Mouse (Mus musculus) heart, embryonic 13.5 days (tissue): ENCODE data around the gene Mkln1. TPM values are rescaled to one million over a fixed set of nuclear protein-coding genes. Genes with fewer than 3 reads are reported as not detected.

Experiments used
- ATAC-seq: fragments of 200-750 bp; cut with Nextera tagmentation; 2 replicates; pipeline ENCODE4 v1.8.0; 2017; ENCODE audit warnings: moderate TSS enrichment; ENCODE audit not compliant: insufficient number of reproducible peaks, low FRiP score, low TSS enrichment; ENCODE audit errors: extremely low read depth
- H3K27ac ChIP-seq: fragments of 300-500 bp; sonication (generic); replicated peaks from 2 replicates; pipeline ENCODE4 v1.5.1; 2015; ENCODE audit warnings: moderate library complexity, mild to moderate bottlenecking, inconsistent platforms
- H3K27me3 ChIP-seq: fragments of 300-500 bp; sonication (generic); replicated peaks from 2 replicates; pipeline ENCODE4 v1.6.1; 2015; ENCODE audit warnings: mild to moderate bottlenecking, inconsistent platforms
- H3K36me3 ChIP-seq: fragments of 300-500 bp; sonication (generic); 2 replicates; pipeline ENCODE4 v1.6.1; 2015; ENCODE audit warnings: mild to moderate bottlenecking, inconsistent platforms
- H3K4me1 ChIP-seq: fragments of 300-500 bp; sonication (generic); 2 replicates; pipeline ENCODE4 v1.6.1; 2015; ENCODE audit warnings: inconsistent platforms
- H3K4me2 ChIP-seq: fragments of 300-500 bp; sonication (generic); 2 replicates; pipeline ENCODE4 v1.6.1; 2015; ENCODE audit warnings: inconsistent platforms, mild to moderate bottlenecking, moderate library complexity
- H3K4me3 ChIP-seq: fragments of 300-500 bp; sonication (generic); 2 replicates; pipeline ENCODE4 v1.5.1; 2015; ENCODE audit warnings: moderate library complexity, mild to moderate bottlenecking, inconsistent platforms
- H3K9ac ChIP-seq: fragments of 300-500 bp; sonication (generic); 2 replicates; pipeline ENCODE4 v1.6.1; 2015; ENCODE audit warnings: inconsistent platforms, mild to moderate bottlenecking, moderate library complexity
- H3K9me3 ChIP-seq: fragments of 300-500 bp; sonication (generic); 2 replicates; pipeline ENCODE4 v1.6.1; 2016; ENCODE audit warnings: inconsistent platforms
- WGBS: fragments of 180-500 bp; shearing (Covaris S2); methylation state at CpG from one replicate; pipeline ENCODE4 v1.1.7; 2015; ENCODE audit warnings: mixed read lengths; 5-methylcytosine and 5-hydroxymethylcytosine counted together
- polyA plus RNA-seq: library from polyadenylated mRNA; unstranded; fragments of >200 nt; fragmentation: Nextera tagmentation; extraction: Ambion mirVana; gene quantifications from 2 replicates; pipeline ENCODE4 v1.2.1, GENCODE M21; 2015

The Mkln1 gene
- polyA plus RNA-seq, 1 experiment from 2014 or later = 172 TPM

- Histone ChIP-seq H3K9ac (no peak overlapping the region), H3K9me3 (no peaks in the 10 kb centered on the region), H3K4me3 (no peak overlapping the region), H3K4me2 (no peak overlapping the region), H3K27ac (no peak overlapping the region), H3K36me3 (peaks cover 37% of the 10 kb centered on the region), H3K4me1 (no peaks in the 10 kb centered on the region), H3K27me3 (no peaks in the 10 kb centered on the region)
- no peak for ATAC-seq
- WGBS = 57% methylated on average over 7 of the region's 7 CpGs
Measured at GRCm38 (mm10) chr6:31527897-31528296, 129.4 kb downstream of the Mkln1 start.

GRCm38 (mm10) chr6:31528339-31528738 is 129.8 kb downstream of the Mkln1 start:
- no peak for ATAC-seq
- no peaks in the 10 kb centered on the region for H3K4me1 ChIP-seq
- H3K4me2 ChIP-seq = no peak overlapping the region
- no peaks in the 10 kb centered on the region for H3K9me3 ChIP-seq
- no peak overlapping the region for H3K27ac ChIP-seq
- H3K27me3 ChIP-seq = no peaks in the 10 kb centered on the region
- WGBS = 75% methylated on average over 5 of the region's 5 CpGs
- H3K4me3 ChIP-seq = no peak overlapping the region
- H3K36me3 ChIP-seq = peaks cover 34% of the 10 kb centered on the region
- H3K9ac ChIP-seq = no peak overlapping the region

- Histone ChIP-seq H3K9ac (no peak overlapping the region), H3K36me3 (peaks cover 8% of the 10 kb centered on the region), H3K4me1 (no peaks in the 10 kb centered on the region), H3K9me3 (no peaks in the 10 kb centered on the region), H3K4me2 (no peak overlapping the region), H3K27ac (no peak overlapping the region), H3K27me3 (no peaks in the 10 kb centered on the region), H3K4me3 (no peak overlapping the region)
- 54% methylated on average over 3 of the region's 3 CpGs for WGBS
- no peak for ATAC-seq
Measured at GRCm38 (mm10) chr6:31531880-31532279, 133.3 kb downstream of the Mkln1 start.

DNA sequence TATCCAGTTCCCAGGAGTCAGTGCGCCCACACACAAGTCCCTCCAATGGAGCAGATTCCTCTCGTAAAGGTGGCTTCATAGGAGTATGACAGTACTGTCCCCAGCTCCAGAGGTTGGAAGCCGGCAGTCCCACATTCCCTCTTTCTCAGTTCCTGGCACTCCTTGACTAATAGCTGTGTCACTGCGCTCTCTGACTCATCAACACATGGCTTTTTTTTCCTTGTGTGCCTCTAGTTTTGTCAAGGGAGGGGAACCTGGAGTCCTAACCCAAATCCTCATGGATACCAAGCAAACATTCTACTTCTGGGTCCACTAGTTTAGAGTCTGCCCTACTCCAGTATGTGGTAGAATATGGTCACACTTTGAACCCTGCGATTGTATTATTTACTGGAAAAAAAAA is 136.2 kb downstream of the Mkln1 start:
- Histone ChIP-seq H3K9me3 (no peaks in the 10 kb centered on the region), H3K4me1 (peaks cover 3% of the 10 kb centered on the region), H3K4me3 (no peak overlapping the region), H3K4me2 (no peak overlapping the region), H3K9ac (no peak overlapping the region), H3K27me3 (no peaks in the 10 kb centered on the region), H3K36me3 (no peaks in the 10 kb centered on the region; the same call in 1 of the 2 replicates), H3K27ac (no peak overlapping the region)
- no peak for ATAC-seq
- WGBS = 91% methylated on average over 5 of the region's 5 CpGs

- H3K9ac ChIP-seq = no peak overlapping the region
- 70% methylated on average over 4 of the region's 4 CpGs for WGBS
- ATAC-seq = no peak
Measured at GRCm38 (mm10) chr6:31537193-31537592, 138.7 kb downstream of the Mkln1 start.

DNA sequence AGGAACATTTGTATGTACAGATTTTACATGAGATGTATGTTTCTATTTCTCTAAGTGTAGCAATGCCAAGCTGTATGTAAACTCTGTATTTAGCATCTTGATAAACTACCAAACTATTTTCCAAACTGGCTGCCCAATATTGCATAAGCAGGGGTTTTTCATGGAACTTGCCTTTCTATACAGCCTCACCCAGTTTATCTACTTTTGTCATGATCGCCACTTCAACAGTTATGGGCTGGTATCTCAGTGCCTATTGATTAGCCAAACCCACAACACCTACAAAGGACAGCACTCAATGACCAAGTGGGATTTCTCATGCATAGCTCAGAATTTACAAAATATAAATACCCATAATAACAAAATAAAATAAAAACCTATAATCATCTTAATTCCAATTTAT is 139.6 kb downstream of the Mkln1 start:
- Histone ChIP-seq H3K4me1 (peaks cover 13% of the 10 kb centered on the region), H3K9me3 (no peaks in the 10 kb centered on the region), H3K4me3 (no peak overlapping the region), H3K36me3 (no peaks in the 10 kb centered on the region), H3K4me2 (no peak overlapping the region), H3K9ac (no peak overlapping the region), H3K27ac (no peak overlapping the region), H3K27me3 (no peaks in the 10 kb centered on the region)
- WGBS = 67% methylated on average over 1 of the region's 1 CpGs
- no peak for ATAC-seq

More at GRCm38 (mm10) chr6:31537193-31537592, 138.7 kb downstream of the Mkln1 start:
- Histone ChIP-seq H3K27ac (no peak overlapping the region), H3K4me1 (peaks cover 7% of the 10 kb centered on the region), H3K9me3 (no peaks in the 10 kb centered on the region), H3K27me3 (no peaks in the 10 kb centered on the region), H3K4me2 (no peak overlapping the region), H3K36me3 (no peaks in the 10 kb centered on the region), H3K4me3 (no peak overlapping the region)

GRCm38 (mm10) chr6:31540018-31540417 is 141.5 kb downstream of the Mkln1 start:
- no peaks in the 10 kb centered on the region for H3K9me3 ChIP-seq
- WGBS = 73% methylated on average over 6 of the region's 6 CpGs
- no peak overlapping the region for H3K27ac ChIP-seq
- H3K4me3 ChIP-seq = no peak overlapping the region
- H3K27me3 ChIP-seq = no peaks in the 10 kb centered on the region
- no peak for ATAC-seq
- H3K4me1 ChIP-seq = peaks cover 31% of the 10 kb centered on the region
- H3K36me3 ChIP-seq = no peaks in the 10 kb centered on the region
- H3K9ac ChIP-seq = no peak overlapping the region
- no peak overlapping the region for H3K4me2 ChIP-seq

DNA sequence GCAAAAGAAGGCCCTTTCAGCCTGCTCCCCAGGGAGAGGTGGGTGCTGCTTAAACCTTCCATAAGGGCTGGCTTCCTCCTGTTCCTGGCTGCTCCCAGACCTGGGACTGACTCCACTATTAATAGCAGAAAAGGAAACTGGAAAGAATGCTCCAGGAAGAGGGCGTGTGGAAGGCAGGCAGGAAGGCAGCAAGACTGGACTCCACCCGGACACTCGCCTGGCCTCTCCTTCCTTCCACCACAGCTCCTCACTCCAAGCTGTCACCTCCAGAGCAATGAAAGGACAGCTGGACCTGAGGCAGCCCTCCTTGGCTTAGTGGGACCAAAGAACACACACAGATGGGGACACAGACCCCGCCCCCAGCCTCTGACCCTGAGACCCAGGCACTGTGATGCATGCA is 145.8 kb downstream of the Mkln1 start:
- 46% methylated on average over 4 of the region's 4 CpGs for WGBS
- no peak for ATAC-seq
- H3K27me3 ChIP-seq = no peaks in the 10 kb centered on the region
- H3K9me3 ChIP-seq = no peaks in the 10 kb centered on the region
- H3K4me2 ChIP-seq = peak overlapping the region; percentile 47
- peaks cover 56% of the 10 kb centered on the region for H3K4me1 ChIP-seq
- H3K4me3 ChIP-seq = no peak overlapping the region
- H3K36me3 ChIP-seq = no peaks in the 10 kb centered on the region
- H3K27ac ChIP-seq = peak overlapping the region; percentile 53
- H3K9ac ChIP-seq = peak overlapping the region; percentile 33

DNA sequence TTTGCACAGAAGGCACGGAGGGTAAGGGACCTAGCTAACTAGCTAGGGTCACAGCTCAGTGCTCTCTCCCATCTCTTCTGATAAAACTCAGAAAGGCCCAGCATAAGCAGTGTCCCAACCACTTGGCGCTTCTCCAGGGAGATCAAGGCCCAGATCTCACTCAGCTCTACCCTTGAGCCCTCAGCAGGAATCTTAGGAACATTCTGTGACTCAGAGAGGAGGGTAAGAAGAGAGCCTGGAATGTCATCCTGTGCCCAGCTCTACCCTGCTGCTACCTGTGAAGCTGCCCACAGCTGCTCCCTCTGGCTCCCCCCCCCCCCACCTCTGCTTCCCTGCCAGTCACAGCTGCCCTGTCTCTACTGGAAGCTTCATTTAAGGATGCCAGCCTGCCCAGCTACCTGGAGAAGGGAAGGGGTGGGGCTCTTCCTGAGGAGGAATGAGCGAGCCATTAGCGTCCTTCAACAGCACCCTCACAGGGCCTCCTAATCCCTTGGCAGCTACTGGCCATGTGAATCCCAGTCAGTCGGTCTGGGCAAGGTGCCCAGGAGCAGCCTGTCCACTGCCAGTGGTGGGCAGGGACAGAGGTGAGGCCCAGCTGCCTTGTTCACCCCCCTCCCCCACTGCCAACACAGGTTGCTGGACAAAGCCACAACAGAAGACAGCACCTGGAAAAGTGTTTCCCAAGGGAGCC is 151.0 kb downstream of the Mkln1 start:
- H3K27me3 ChIP-seq = no peaks in the 10 kb centered on the region
- H3K36me3 ChIP-seq = no peaks in the 10 kb centered on the region
- 36% methylated on average over 5 of the region's 5 CpGs for WGBS
- peak overlapping the region; percentile 68 for H3K27ac ChIP-seq
- H3K4me2 ChIP-seq = no peak overlapping the region; the same call in 1 of the 2 replicates
- 0 out of 2 replicates have a peak, but pooled peaks have one; percentile 40 for ATAC-seq
- H3K4me3 ChIP-seq = no peak overlapping the region
- peaks cover 64% of the 10 kb centered on the region for H3K4me1 ChIP-seq
- H3K9ac ChIP-seq = peak overlapping the region; percentile 5
- H3K9me3 ChIP-seq = no peaks in the 10 kb centered on the region

DNA sequence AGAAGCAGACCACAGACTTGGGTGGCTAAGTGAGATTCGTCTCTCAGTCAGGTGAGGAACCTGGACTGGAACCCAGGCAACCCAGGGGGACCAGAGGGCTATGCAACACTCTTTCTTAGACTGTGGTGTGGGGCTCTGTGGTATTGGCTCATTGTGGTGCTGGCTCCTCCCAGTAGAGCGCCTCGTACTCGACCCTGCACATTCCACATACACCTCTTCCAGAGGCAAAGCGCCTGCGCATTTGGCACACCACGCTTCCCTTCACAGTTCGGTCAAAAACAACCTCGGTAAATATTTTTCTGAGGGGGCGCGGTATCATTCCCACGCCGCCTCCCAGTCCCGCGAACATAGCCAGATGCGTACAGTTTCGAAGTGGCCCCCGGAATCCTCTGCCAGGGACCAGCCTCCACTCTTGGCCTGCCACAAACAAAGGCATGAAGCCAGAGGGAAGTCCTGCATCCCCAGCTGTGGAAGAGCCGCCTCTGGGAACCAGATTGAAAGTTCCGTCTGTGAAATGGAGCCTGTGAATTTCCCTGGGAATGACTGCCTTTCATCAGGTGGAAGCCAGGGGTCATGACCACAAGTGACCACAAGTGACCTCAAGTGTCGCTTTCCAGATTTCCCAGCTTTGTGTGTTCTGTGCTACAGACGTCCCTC is 152.5 kb downstream of the Mkln1 start:
- peaks cover 54% of the 10 kb centered on the region for H3K4me1 ChIP-seq
- no peak for ATAC-seq
- no peak overlapping the region for H3K27ac ChIP-seq
- H3K9me3 ChIP-seq = no peaks in the 10 kb centered on the region
- no peaks in the 10 kb centered on the region for H3K27me3 ChIP-seq
- no peak overlapping the region for H3K4me3 ChIP-seq
- H3K9ac ChIP-seq = no peak overlapping the region
- H3K4me2 ChIP-seq = no peak overlapping the region
- WGBS = 75% methylated on average over 22 of the region's 22 CpGs
- no peaks in the 10 kb centered on the region for H3K36me3 ChIP-seq

DNA sequence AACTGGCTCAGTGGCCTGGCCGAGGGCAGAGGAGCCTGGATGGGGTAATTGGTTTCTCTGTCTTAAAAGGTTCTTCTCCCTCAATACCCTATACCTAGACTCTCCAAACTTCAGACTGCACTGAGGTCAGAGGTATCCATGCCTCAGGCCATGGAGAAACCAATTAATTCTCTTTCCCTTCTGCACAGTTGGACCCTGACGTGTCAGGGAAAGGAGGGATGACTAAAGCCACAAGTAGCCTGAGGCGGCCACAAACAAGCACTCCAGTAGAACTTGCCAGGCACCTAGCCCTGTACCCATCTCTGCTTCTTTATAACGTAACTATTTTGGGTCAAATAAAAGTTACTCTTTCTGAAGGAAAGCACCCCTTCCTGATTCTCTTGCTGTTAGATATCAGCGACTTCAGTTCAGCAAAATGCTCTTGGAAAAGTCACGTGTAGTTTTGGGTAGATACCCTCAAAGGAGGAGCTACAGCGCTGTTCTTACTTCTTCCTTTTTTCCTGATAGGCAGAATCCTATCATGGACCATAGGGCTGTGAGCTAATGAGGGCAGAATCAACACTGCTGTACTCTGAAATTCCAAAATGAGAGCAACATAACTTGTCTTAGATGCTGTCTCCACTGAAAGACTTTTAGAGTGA is 158.0 kb downstream of the Mkln1 start:
- WGBS = 86% methylated on average over 7 of the region's 7 CpGs
- H3K27me3 ChIP-seq = peaks cover 8% of the 10 kb centered on the region; the same call in 1 of the 2 replicates
- H3K9ac ChIP-seq = no peak overlapping the region
- peaks cover 27% of the 10 kb centered on the region for H3K4me1 ChIP-seq
- no peak overlapping the region for H3K4me3 ChIP-seq
- H3K36me3 ChIP-seq = no peaks in the 10 kb centered on the region
- no peak overlapping the region for H3K27ac ChIP-seq
- H3K4me2 ChIP-seq = no peak overlapping the region
- no peaks in the 10 kb centered on the region for H3K9me3 ChIP-seq
- no peak for ATAC-seq
